Mouse (Mus musculus) testis, adult 2 months (tissue): ENCODE results near the gene Rad9b.

Source experiments
- CTCF ChIP-seq: fragments of 200-500 bp; IDR thresholded peaks from 2 replicates; pipeline ENCODE4 v1.5.1; 2012; ENCODE audit warnings: low read depth, mild to moderate bottlenecking, inconsistent platforms, low read length, moderate library complexity; ENCODE audit not compliant: control insufficient read depth, insufficient read depth, insufficient replicate concordance
- POLR2A ChIP-seq: fragments of 200-500 bp; IDR thresholded peaks from 2 replicates; pipeline ENCODE4 v1.6.1; 2012; ENCODE audit warnings: low read depth, mild to moderate bottlenecking, inconsistent platforms, low read length, moderate library complexity; ENCODE audit not compliant: control insufficient read depth

DNA sequence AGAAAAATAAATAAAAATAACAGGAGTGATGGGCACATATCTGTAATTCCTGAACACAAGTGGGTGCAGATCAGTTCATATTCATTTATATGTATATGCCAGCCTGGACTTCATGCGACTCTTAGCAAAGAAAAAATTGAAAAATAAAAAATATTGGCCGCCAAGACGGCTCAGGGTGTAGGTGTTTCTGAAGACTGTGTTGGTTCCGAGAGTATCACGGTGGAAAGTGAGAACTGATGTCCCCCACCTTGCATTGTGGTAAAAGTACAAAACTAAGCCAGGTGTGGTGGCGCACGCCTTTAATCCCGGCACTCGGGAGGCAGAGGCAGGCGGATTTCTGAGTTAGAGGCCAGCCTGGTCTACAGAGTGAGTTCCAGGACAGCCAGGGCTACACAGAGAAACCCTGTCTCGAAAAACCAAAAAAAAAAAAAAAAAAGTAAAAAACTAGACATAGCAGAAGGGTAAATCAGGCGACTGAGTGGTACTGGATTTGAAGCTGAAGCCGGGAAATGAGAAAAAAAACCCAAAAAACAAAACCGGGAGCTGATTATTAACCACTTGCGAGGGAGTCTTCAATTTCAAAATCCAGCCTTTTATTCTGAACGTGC lies 37.2 kb upstream of the Rad9b start:
- TF ChIP-seq CTCF, result no peak
- TF ChIP-seq POLR2A, result no peak
